Mouse (Mus musculus) ES-Bruce4 (cell line): Measurements from ENCODE around the gene Abcd3. TPM values are rescaled to one million over a fixed set of nuclear protein-coding genes. Genes with fewer than 3 reads are reported as not detected.
A peak's percentile ranks its signal among the peaks of the same experiment; 100 is the strongest.

Experiments
- H3K27ac ChIP-seq: 2 replicates; pipeline ENCODE4 v1.5.1; 2012; ENCODE audit warnings: low read length, inconsistent platforms; ENCODE audit not compliant: insufficient read depth
- H3K27me3 ChIP-seq: 2 replicates; pipeline ENCODE4 v1.6.1; 2012; ENCODE audit warnings: mild to moderate bottlenecking, low read length, inconsistent platforms; ENCODE audit not compliant: control insufficient read depth, poor library complexity, insufficient read depth, severe bottlenecking
- H3K36me3 ChIP-seq: 2 replicates; pipeline ENCODE4 v1.6.1; 2012; ENCODE audit warnings: inconsistent platforms, mild to moderate bottlenecking, low read length, moderate library complexity; ENCODE audit not compliant: control insufficient read depth, poor library complexity, insufficient read depth, severe bottlenecking
- H3K4me1 ChIP-seq: one replicate; pipeline ENCODE4 v1.8.1; 2011; ENCODE audit warnings: low read length; ENCODE audit not compliant: control insufficient read depth, insufficient read depth
- H3K4me3 ChIP-seq: 2 replicates; pipeline ENCODE4 v1.5.1; 2011; ENCODE audit warnings: low read depth, mild to moderate bottlenecking, low read length
- H3K9ac ChIP-seq: 2 replicates; pipeline ENCODE4 v1.6.1; 2012; ENCODE audit warnings: low read depth, mild to moderate bottlenecking, inconsistent platforms; ENCODE audit not compliant: poor library complexity, severe bottlenecking
- H3K9me3 ChIP-seq: replicated peaks from 2 replicates; pipeline ENCODE4 v1.6.1; 2012; ENCODE audit warnings: mild to moderate bottlenecking, low read length, inconsistent platforms; ENCODE audit not compliant: control insufficient read depth, poor library complexity, insufficient read depth, severe bottlenecking
- CTCF ChIP-seq: IDR thresholded peaks from one replicate; pipeline ENCODE4 v1.8.1; 2011; ENCODE audit warnings: low read depth, low read length
- EP300 ChIP-seq: IDR thresholded peaks from 2 replicates; pipeline ENCODE4 v1.6.1; 2011; ENCODE audit warnings: low read depth, low read length; ENCODE audit not compliant: insufficient read depth
- POLR2A ChIP-seq: IDR thresholded peaks from one replicate; pipeline ENCODE4 v1.8.1; 2011; ENCODE audit warnings: low read length; ENCODE audit not compliant: insufficient read depth
- polyA plus RNA-seq: library from polyadenylated mRNA; stranded (reverse); fragments of >200 nt; gene quantifications from 2 replicates; pipeline ENCODE4 v1.2.4, GENCODE M21; 2011; ENCODE audit warnings: low read depth; ENCODE audit not compliant: missing spikeins, insufficient read depth, insufficient read length

Abcd3 gene
- polyA plus RNA-seq = 30.0 and 33.1 TPM in 2 replicates

DNA sequence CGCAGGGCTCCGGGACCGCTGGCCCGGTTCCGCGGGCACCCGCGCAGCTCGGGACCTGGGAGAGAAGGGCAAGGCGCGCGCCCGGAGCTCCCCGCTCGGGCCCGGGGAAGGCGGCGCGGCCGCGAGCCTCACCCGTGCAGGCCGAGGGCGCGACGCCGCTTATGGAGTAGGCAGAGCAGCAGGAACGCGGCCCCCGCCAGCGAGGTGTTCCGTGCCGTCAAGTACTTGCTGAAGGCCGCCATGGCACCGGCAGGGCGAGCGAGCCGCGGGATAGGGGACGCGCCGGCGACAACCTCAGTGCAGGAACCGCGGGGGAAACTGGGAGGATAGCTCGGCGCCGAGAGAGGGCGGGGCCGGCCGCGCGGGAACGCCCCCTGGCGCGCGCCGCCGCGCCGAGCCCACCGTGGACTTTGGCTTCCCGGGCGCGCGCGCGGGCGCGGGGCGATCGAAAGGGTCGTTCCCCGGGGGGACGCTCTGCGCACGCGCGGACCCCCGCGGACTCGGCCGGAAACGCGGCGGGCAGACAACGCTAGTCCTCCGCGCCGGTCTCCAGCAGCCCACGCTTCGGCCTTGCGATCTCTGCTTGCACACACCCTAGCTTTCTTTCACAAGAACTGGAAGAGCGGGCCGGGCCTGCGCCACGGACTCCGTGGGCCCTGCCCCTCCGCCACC, at the start of gene Abcd3:
Gene Abcd3 (minus strand): TSS at position 426 of the 672 bp plus-strand sequence.
- H3K36me3 ChIP-seq = no peaks in the 10 kb centered on the region
- H3K27ac ChIP-seq = peak within 1 kb of the TSS; percentile 74
- H3K4me1 ChIP-seq = peaks cover under 1% of the 10 kb centered on the region
- no peaks in the 10 kb centered on the region for H3K9me3 ChIP-seq
- peak within 1 kb of the TSS; percentile 90 for H3K9ac ChIP-seq
- no peak for TF ChIP-seq EP300
- no peak for TF ChIP-seq POLR2A
- no peak for TF ChIP-seq CTCF
- H3K4me3 ChIP-seq = peak within 1 kb of the TSS; percentile 100
- no peaks in the 10 kb centered on the region for H3K27me3 ChIP-seq

DNA sequence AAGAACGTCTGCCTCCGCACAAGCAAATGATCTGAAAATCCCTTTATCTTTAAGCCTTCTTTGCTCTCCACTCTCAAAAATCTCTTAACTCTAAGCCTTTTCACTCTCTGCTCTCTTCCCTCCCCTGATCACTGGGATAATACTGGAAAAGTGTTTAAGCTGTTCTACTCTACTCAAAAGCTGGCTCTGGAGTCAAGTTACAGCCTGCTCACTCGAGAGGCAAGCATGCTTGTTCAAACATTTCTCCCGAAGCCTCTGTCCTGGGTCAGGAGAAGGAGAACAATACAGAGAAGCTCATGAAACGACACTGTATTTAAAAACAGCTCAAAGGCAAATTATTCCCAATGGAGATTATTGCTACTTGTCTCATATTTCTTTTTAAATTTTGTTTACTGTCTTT, 44.0 kb upstream of the Abcd3 start:
- Histone ChIP-seq H3K9me3 (no peaks in the 10 kb centered on the region; the same call in 1 of the 2 replicates), H3K27me3 (no peaks in the 10 kb centered on the region), H3K4me1 (no peaks in the 10 kb centered on the region), H3K9ac (no peak overlapping the region), H3K27ac (no peak overlapping the region), H3K36me3 (no peaks in the 10 kb centered on the region), H3K4me3 (no peak overlapping the region)
- TF ChIP-seq EP300 = no peak
- no peak for TF ChIP-seq POLR2A
- no peak for TF ChIP-seq CTCF

DNA sequence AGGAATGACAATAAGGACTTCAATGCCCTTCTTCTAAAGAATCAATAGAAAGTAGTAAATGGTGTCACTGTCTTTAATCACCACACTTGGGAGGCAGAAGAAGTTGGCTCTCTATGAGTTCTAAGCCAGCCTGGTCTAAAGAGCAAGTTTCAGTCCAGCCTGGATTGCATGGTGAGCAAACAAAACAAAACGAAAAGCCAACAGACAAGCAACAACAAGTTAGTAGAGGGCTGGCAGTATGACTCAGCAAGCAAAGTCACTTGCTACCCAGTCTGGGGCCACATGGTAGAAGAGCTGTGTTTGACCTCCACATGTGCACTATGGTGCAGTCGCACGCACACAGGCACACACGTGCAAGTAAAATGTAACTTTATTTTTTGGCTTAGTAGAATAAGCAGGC, 41.0 kb upstream of the Abcd3 start:
- H3K9me3 ChIP-seq = no peaks in the 10 kb centered on the region
- no peaks in the 10 kb centered on the region for H3K4me1 ChIP-seq
- H3K27ac ChIP-seq = no peak overlapping the region
- no peak overlapping the region for H3K4me3 ChIP-seq
- no peaks in the 10 kb centered on the region for H3K36me3 ChIP-seq
- no peaks in the 10 kb centered on the region for H3K27me3 ChIP-seq
- TF ChIP-seq EP300 (no peak), POLR2A (no peak), CTCF (no peak)
- H3K9ac ChIP-seq = no peak overlapping the region

DNA sequence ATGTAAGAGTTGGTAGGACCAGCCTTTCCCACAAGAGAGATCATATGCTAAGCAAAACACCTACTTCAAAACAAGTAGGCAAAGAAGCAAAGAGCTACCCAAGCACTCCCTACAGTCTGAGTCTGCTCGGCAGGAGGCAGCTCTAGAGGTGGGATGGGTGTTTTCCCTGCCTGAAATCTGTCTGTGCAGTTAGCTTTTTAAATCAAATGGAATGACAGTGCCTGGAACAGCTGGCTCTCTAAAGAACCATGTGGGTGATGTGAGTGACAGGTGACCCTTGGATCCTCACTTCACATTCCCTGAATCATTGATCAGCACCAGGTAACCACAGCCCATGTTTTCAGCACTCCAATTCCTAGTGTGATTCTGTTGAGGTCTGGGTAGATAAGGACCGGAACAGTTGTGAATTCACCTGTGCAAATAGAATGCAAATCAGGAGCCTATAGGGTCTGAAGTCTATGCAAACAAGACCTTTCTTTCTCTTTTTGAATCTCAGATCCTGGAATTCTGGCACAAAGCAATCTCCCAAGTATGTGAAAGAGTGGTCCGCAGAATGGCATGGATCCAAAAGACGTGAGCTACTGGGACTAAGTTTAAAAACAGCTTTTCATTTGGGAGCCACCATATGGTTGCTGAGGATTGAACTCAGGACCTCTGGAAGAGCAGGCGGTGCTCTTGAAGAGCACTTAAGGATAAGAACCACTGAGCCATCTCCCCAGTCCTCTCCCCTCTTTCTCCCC, 38.8 kb upstream of the Abcd3 start:
- Histone ChIP-seq H3K9ac (no peak overlapping the region), H3K27me3 (no peaks in the 10 kb centered on the region), H3K9me3 (no peaks in the 10 kb centered on the region), H3K36me3 (no peaks in the 10 kb centered on the region), H3K4me1 (no peaks in the 10 kb centered on the region), H3K27ac (peak overlapping the region; percentile 25; the same call in 1 of the 2 replicates), H3K4me3 (no peak overlapping the region)
- TF ChIP-seq CTCF (no peak), POLR2A (no peak), EP300 (no peak)

DNA sequence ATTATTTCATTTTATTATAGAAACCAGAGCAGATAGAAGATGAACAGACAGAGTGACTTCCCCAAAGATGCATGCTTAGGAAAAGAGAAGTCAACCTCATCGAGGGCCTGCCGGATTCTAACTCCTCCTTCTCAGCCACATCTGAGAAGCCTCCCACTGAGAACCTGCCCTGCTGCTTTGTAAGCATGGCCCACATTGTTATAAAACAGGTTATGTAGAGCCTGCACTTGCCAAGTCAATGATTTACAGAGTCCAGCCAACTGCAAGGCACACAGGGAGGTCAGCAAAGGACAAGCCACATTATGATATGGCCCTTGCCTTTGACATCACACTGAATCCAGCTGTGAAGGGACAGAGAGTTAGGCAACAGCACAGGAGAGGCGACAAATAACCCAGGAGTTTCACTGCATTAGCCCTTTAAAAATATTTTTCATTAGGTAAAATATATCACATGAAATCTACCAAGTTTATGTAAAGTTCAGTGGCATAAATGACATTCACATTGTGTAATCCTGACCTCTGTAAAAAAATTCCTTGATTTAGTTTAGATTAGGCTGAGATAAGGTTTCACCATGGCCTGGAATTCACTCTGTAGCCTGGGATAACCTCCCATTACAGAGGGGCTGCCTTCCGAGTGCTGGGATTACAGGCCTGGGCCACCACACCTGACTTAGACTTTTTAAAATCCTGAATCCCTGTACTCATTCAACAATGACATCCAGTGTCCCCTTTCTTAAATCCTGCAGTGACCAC, 37.1 kb upstream of the Abcd3 start:
- no peaks in the 10 kb centered on the region for H3K9me3 ChIP-seq
- no peak overlapping the region for H3K9ac ChIP-seq
- no peak overlapping the region for H3K27ac ChIP-seq
- TF ChIP-seq EP300 (no peak), POLR2A (no peak), CTCF (no peak)
- peaks cover 3% of the 10 kb centered on the region for H3K4me1 ChIP-seq
- no peaks in the 10 kb centered on the region for H3K36me3 ChIP-seq
- no peaks in the 10 kb centered on the region for H3K27me3 ChIP-seq
- H3K4me3 ChIP-seq = no peak overlapping the region
